In genomic region chr5:108052200-108052599, GRCm38 (mm10) we compare ENCODE assay signal across 13 mouse cellular contexts.
"Had no signal": no experiment of that assay in that cellular context is flagged by ENCODE, and none has a peak within 500 bp of the region (broad histone marks: within the 10 kb centered on the region; RNA-seq: fewer than 3 reads in every experiment).

No protein-coding gene starts in this region.

- DNase-seq: kidney, postnatal 10 days; kidney, postnatal 36 days; liver; lung, adult 18-20 months; lung, postnatal 10 days; lung, postnatal 36 days; retina, postnatal 1 day; right cerebral cortex, postnatal 25 days; spleen, adult 18-20 months; thymus, postnatal 25 days had no signal

- ATAC-seq: liver, embryonic 12.5 days; midbrain, embryonic 13.5 days; midbrain, embryonic 16.5 days had no signal
